Mouse (Mus musculus) liver, postnatal 0 days (tissue): ENCODE results near the gene Tbxa2r. TPM values are rescaled to one million over a fixed set of nuclear protein-coding genes. Genes with fewer than 3 reads are reported as not detected.

ENCODE experiments used
- ATAC-seq: fragments of 200-750 bp; cut with Nextera tagmentation; 2 replicates; pipeline ENCODE4 v1.8.0; 2017; ENCODE audit warnings: mild to moderate bottlenecking, moderate library complexity
- DNase-seq: peaks from one replicate; pipeline ENCODE4 v3.0.0-alpha.2; 2016
- H3K27ac ChIP-seq: fragments of 300-500 bp; sonication (generic); 2 replicates; pipeline ENCODE4 v1.5.1; 2014; ENCODE audit warnings: antibody characterized with exemption, moderate library complexity, mild to moderate bottlenecking, low read depth
- H3K27me3 ChIP-seq: fragments of 300-500 bp; sonication (generic); 2 replicates; pipeline ENCODE4 v1.6.1; 2014; ENCODE audit warnings: low read length, control low read depth, mixed read lengths; ENCODE audit not compliant: insufficient read depth
- H3K36me3 ChIP-seq: fragments of 300-500 bp; sonication (generic); replicated peaks from 2 replicates; pipeline ENCODE4 v1.6.1; 2014; ENCODE audit warnings: mild to moderate bottlenecking, control low read depth, low read length, moderate library complexity, mixed read lengths; ENCODE audit not compliant: insufficient read depth
- H3K4me1 ChIP-seq: fragments of 300-500 bp; sonication (generic); 2 replicates; pipeline ENCODE4 v1.6.1; 2014; ENCODE audit warnings: antibody characterized with exemption, mild to moderate bottlenecking, control low read depth; ENCODE audit not compliant: insufficient read depth
- H3K4me2 ChIP-seq: fragments of 300-500 bp; sonication (generic); 2 replicates; pipeline ENCODE4 v1.6.1; 2014; ENCODE audit warnings: low read depth, mild to moderate bottlenecking, low read length, moderate library complexity, mixed read lengths
- H3K4me3 ChIP-seq: fragments of 300-500 bp; sonication (generic); 2 replicates; pipeline ENCODE4 v1.5.1; 2014; ENCODE audit warnings: low read depth, low read length
- H3K9ac ChIP-seq: fragments of 300-500 bp; sonication (generic); replicated peaks from 2 replicates; pipeline ENCODE4 v1.6.1; 2014; ENCODE audit warnings: mild to moderate bottlenecking, moderate library complexity
- H3K9me3 ChIP-seq: fragments of 300-500 bp; sonication (generic); 2 replicates; pipeline ENCODE4 v1.6.1; 2016; ENCODE audit warnings: mild to moderate bottlenecking, control low read depth, low read length, mixed read lengths
- CTCF ChIP-seq: sonication (generic); IDR thresholded peaks from 2 replicates; pipeline ENCODE4 v1.5.1; 2016; ENCODE audit warnings: antibody characterized with exemption, low read depth
- EP300 ChIP-seq: IDR thresholded peaks from 2 replicates; pipeline ENCODE4 v1.6.1; 2016; ENCODE audit warnings: antibody characterized with exemption, low read depth, mild to moderate bottlenecking
- WGBS: fragments of 180-500 bp; shearing (Covaris S2); extraction: QIAGEN DNeasy Blood & Tissue Kit; methylation state at CpG from one replicate; pipeline ENCODE4 v1.1.7; 2014; ENCODE audit not compliant: insufficient replicate concordance; 5-methylcytosine and 5-hydroxymethylcytosine counted together
- polyA plus RNA-seq: library from polyadenylated mRNA; unstranded; fragments of >200 nt; fragmentation: Nextera tagmentation; extraction: Ambion mirVana; gene quantifications from 2 replicates; pipeline ENCODE4 v1.2.1, GENCODE M21; 2015

Tbxa2r gene
- polyA plus RNA-seq, 1 experiment from 2014 or later: 5.4 TPM

DNA sequence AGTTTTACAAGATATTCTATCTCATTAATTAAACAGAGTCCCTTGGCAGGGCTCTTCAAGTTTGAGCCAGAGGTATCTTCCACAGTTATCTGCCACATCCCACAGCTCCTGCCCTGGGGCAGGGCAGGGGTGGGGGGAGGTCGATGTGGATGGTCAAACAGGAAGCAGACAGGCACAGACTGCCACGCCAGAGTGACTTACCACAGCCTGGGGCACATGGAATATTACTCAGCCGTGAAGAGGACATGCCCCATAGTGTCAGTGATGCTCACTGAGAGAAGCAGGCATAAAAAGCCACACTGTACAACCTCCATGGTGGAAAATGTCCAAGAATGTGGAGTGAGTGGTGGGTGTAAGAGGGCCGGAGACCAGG is 16.6 kb downstream of the Tbxa2r start:
- Histone ChIP-seq H3K4me2 (no peak overlapping the region), H3K27me3 (peaks cover 30% of the 10 kb centered on the region), H3K36me3 (peaks cover 10% of the 10 kb centered on the region), H3K4me3 (no peak overlapping the region), H3K27ac (no peak overlapping the region), H3K9me3 (no peaks in the 10 kb centered on the region), H3K4me1 (peaks cover 33% of the 10 kb centered on the region), H3K9ac (no peak overlapping the region)
- ATAC-seq (no peak), DNase-seq (no peak)
- 67% methylated on average over 4 of the region's 4 CpGs for WGBS
- no peak for TF ChIP-seq EP300
- no peak for TF ChIP-seq CTCF

DNA sequence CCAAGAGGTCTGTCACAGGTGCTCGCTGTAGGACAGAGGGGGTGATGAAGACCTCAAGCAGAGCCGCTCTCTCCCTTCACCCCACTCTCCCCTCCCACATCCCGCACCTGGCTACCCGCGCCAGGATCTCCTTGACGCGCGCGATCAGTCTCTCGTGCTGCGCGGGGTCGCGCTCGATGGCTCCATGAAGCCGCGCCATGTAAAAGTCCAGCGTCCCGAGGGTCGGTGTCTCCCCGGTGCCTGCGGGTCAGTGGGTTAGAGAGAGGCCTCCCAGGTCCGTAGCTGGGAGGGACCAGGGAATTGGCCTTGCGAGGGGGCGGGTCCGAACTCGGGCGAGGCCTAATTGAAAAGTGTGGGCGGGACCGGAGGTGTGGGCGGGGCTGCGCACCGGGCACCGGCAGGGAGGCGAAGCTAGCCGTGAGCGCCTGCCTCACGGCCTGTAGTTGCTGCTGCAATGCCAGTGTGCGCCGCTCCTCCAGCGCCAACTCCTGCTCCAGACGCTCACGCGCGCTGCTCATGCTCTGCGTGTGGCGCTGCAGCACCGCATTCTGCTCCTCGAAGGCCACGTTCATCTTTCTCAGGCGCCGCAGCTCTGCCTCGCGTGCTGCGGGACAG is 18.0 kb downstream of the Tbxa2r start:
- Histone ChIP-seq H3K27ac (no peak overlapping the region), H3K4me2 (peak overlapping the region; percentile 75), H3K36me3 (peaks cover 10% of the 10 kb centered on the region), H3K4me1 (peaks cover 35% of the 10 kb centered on the region), H3K27me3 (peaks cover 30% of the 10 kb centered on the region), H3K9ac (0 out of 2 replicates have a peak overlapping the region, but pooled peaks have one; percentile 16), H3K4me3 (peak overlapping the region; percentile 30), H3K9me3 (no peaks in the 10 kb centered on the region)
- peak; percentile 9; the same call in 1 of the 2 replicates for ATAC-seq
- DNase-seq: peak; percentile 90
- WGBS: 16% methylated on average over 50 of the region's 55 CpGs
- no peak for TF ChIP-seq EP300
- peak; percentile 37 for TF ChIP-seq CTCF

DNA sequence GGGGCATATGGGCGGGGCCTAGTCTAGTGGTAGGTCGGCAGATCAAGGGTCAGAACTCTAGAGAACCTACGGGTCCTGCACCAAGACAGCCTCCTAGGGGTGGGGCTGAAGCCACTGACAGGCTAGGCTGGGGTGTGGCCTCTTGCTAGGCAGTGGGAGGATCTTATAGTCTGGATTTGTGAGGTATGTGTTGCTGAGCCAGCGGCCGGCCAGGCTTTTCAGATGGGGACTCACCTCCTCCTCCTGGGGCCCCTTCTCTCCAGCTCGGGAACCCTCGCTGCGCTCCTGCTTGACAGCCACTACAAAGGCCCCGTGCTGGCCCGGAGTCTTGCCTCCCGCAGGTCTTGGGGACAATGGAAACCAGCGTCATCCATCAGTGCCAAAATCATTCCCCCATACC is 20.6 kb downstream of the Tbxa2r start:
- H3K36me3 ChIP-seq: peaks cover 10% of the 10 kb centered on the region
- ATAC-seq (no peak), DNase-seq (peak; percentile 71)
- H3K9ac ChIP-seq: peak overlapping the region; percentile 87
- 12% methylated on average over 12 of the region's 12 CpGs for WGBS
- H3K4me3 ChIP-seq: peak overlapping the region; percentile 89
- peaks cover 47% of the 10 kb centered on the region for H3K4me1 ChIP-seq
- TF ChIP-seq CTCF (no peak), EP300 (no peak)
- peak overlapping the region; percentile 89 for H3K27ac ChIP-seq
- peaks cover 6% of the 10 kb centered on the region; the same call in 1 of the 2 replicates for H3K27me3 ChIP-seq
- H3K4me2 ChIP-seq: peak overlapping the region; percentile 99
- no peaks in the 10 kb centered on the region for H3K9me3 ChIP-seq

DNA sequence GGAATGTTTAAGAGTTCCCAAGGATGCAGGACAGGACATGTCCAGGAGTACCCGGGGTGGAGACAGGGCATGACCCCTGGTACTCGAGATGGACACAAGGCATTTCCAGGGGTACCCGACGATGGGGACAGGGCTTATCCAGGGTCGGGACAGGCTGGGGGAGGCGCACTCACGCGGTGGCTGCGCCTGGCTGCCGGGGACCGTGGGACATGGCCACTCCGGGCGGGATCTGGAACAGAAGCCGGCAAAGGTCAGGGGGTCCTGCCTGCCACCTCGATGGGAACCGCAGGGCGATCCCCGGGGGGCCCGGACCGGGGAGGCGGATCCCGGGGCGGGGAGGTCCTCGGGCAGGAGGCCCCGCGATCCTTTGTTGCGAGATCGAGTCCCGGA is 21.4 kb downstream of the Tbxa2r start:
- Histone ChIP-seq H3K4me2 (peak overlapping the region; percentile 99), H3K36me3 (peaks cover 10% of the 10 kb centered on the region), H3K27ac (peak overlapping the region; percentile 89), H3K4me1 (peaks cover 47% of the 10 kb centered on the region), H3K4me3 (peak overlapping the region; percentile 89), H3K9me3 (no peaks in the 10 kb centered on the region), H3K9ac (peak overlapping the region; percentile 87), H3K27me3 (no peaks in the 10 kb centered on the region)
- ATAC-seq (no peak), DNase-seq (no peak)
- TF ChIP-seq EP300 (no peak), CTCF (no peak)
- WGBS: 2% methylated on average over 25 of the region's 29 CpGs

DNA sequence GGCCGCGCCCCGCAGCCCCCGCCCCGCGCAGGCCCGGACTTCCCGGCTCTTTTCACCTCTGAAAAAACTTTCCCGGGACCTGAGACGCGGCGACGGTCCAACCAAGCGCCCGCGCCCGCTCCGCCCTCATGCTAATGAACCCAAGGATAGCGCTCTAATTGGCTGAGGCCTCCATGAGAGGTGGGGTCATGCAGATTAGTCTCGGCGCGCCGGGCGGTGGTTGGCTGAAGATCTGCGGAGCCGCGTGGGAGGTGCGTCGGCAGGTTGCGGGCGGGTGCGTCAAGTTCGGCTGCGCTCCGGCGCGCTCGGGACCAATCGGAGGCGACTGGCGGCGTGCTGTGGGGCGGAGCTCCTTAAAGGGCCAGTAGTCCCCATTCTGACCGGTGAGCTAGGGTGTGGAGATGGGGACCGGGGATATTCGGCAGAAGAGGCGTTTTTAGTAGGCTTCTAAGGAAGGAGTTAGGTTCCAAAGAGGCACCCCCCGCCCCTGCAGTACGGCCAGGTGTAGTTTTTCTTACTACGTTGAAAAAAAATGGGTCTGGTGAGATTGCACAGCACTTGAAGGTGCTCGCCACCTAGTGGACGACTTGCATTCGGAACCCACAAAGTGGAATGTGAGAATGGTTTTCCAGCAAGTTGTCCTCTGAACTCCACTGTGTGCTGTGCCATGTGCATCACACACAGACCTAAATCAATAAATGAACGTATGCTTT is 22.0 kb downstream of the Tbxa2r start, which contains the start of gene Hmg20b:
Hmg20b (minus strand) TSS at position 130 of the 713 bp plus-strand sequence.
- H3K9me3 ChIP-seq: no peaks in the 10 kb centered on the region
- peaks cover 10% of the 10 kb centered on the region for H3K36me3 ChIP-seq
- peak within 1 kb of the TSS; percentile 87 for H3K9ac ChIP-seq
- H3K4me2 ChIP-seq: peak within 1 kb of the TSS; percentile 99
- H3K4me3 ChIP-seq: peak within 1 kb of the TSS; percentile 89
- peak; percentile 99 for DNase-seq
- TF ChIP-seq EP300 (peak; percentile 11; the same call in 1 of the 2 replicates), CTCF (peak; percentile 95)
- peaks cover 47% of the 10 kb centered on the region for H3K4me1 ChIP-seq
- H3K27ac ChIP-seq: peak within 1 kb of the TSS; percentile 89
- H3K27me3 ChIP-seq: no peaks in the 10 kb centered on the region
- ATAC-seq: peak; percentile 95
- 2% methylated on average over 54 of the region's 54 CpGs for WGBS

DNA sequence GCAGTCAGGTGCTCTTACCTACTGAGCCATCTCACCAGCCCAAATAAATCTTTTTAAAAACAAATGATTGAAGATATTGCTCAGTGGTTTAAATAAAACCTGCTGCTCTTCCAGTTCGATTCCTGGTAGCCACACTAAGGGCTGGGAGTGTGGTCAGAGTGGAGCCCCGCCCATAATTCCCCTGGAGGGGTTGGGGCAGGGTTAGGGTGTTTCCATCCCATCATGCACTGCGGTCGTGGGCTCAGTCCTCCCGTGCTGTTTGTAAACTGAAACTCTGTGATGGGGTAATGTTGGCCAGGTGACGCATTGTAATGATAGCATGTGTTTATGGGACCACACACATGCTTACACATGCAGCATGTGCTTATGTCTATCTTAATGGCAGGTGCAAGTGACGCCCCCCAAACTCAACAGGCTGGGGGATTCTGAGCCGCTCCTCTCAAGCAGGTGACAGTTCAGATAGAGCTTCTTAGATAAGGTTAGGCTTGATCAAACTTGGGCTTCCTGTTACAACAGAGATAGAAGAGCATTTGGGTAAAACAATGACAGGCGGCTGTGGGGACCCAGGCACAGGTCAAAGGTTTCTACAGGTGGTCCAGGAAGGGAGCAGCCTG is 23.3 kb downstream of the Tbxa2r start:
- Histone ChIP-seq H3K4me3 (peak overlapping the region; percentile 11; the same call in 1 of the 2 replicates), H3K27ac (peak overlapping the region; percentile 50), H3K27me3 (no peaks in the 10 kb centered on the region), H3K4me1 (peaks cover 51% of the 10 kb centered on the region), H3K36me3 (peaks cover 10% of the 10 kb centered on the region), H3K9ac (no peak overlapping the region), H3K9me3 (no peaks in the 10 kb centered on the region), H3K4me2 (peak overlapping the region; percentile 67)
- ATAC-seq (no peak), DNase-seq (peak; percentile 74)
- TF ChIP-seq EP300 (0 out of 2 replicates have a peak, but pooled peaks have one; percentile 10), CTCF (no peak)
- 15% methylated on average over 9 of the region's 9 CpGs for WGBS
